Mouse (Mus musculus): ENCODE data around the gene Gba2.

DNA sequence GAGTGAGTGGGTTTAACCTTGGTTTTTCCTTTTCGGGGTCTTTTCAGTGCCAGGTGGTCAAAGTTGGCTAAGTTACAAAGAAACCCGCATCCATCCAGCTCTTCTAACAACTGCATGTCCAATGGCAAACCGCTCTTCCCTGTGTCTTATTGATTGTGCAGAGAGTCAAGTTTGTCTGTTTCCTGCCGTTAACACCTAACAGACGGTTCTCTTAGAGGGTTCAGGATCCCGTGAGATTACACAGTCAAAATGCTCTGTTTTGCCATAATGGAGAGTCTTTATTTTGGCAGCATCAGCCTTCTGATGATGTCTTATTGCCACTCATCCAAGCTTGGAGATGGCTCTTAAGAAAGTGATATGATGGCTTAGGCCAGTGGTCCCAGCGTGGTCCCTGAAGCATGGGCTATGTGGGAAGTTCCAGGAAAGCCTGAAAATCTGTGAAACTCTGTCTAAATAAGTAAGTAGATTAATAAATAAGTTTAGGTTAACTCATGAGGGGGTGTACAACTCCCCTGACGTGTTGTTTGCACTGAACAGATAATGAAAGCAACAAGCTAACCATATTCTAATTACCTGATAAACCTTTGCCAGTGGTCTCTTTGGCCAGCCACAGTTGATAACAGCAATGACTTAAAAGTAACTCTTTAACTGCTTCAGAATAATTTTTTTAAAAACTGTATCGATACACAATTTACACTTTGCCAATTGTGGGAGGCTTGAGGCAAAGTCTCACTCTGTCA, 21.7 kb upstream of the Gba2 start:
- TF ChIP-seq POLR2A (IDR thresholded peaks at IDR 0.05; ENCODE audit: extremely low read depth, insufficient read depth, low read length) (no peak), CTCF (IDR thresholded peaks at IDR 0.05; ENCODE audit: low read depth, low read length) (no peak)
